Mouse (Mus musculus) layer of hippocampus, adult 2 months (tissue): ENCODE results near the gene Trim47. TPM values are rescaled to one million over a fixed set of nuclear protein-coding genes. Genes with fewer than 3 reads are reported as not detected.
"Not testable (repeated sequence)": the region's sequence is repeated elsewhere in the genome, so short reads cannot be mapped to it uniquely, and the experiment has no call there.

Experiments
- DNase-seq, 2 experiments: peaks; one replicate each; pipeline ENCODE4 v3.0.0; 2022; ENCODE audit warnings: low spot score in 2 of 2
- H3K27ac ChIP-seq: fragments of 200-600 bp; 2 replicates; pipeline ENCODE4 v1.8.1; 2022
- H3K4me3 ChIP-seq: fragments of 200-600 bp; 2 replicates; pipeline ENCODE4 v1.8.1; 2022; ENCODE audit warnings: mild to moderate bottlenecking
- CTCF ChIP-seq: fragments of 200-600 bp; conservative IDR thresholded peaks from 2 replicates; pipeline ENCODE4 v1.8.1; 2022; ENCODE audit warnings: antibody characterized with exemption, mild to moderate bottlenecking, moderate library complexity
- total RNA-seq, 2 experiments: library from RNA; stranded (reverse); gene quantifications; 2 replicates each; pipeline ENCODE4 v1.2.3; 2021

The Trim47 gene
- total RNA-seq, 2 experiments from 2014 or later = 4.6 to 7.2 TPM

- no peak for TF ChIP-seq CTCF
- DNase-seq = no peak
- Histone ChIP-seq H3K4me3 (no peak overlapping the region), H3K27ac (peak overlapping the region; percentile 85)
These were observed 26.2 kb downstream of the Trim47 start for GRCm38 (mm10) chr11:116100839-116101238.

DNA sequence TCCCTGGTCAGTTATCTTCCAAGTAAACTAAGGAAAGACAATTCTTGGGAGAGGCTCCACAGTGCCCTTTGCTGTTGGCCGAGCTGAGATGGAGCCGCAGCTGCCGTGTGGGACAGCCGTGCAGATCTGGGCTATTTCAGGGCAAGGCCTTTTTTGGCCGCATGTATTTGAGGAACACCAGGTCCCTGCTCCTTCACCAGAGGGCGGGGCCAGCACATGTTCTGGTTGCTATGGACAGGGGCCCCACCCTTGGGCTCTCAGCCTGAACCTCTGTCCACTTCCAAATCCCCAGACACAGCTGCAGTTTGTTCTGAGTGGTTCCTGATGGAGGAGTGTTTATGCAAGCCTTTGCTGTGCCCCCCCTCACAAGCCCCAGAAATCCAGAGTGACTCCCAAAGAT, 26.6 kb downstream of the Trim47 start:
- DNase-seq = no peak
- H3K4me3 ChIP-seq = no peak overlapping the region
- H3K27ac ChIP-seq = no peak overlapping the region
- TF ChIP-seq CTCF = no peak

- peak overlapping the region; percentile 11; the same call in 1 of the 2 replicates for H3K27ac ChIP-seq
- no peak overlapping the region for H3K4me3 ChIP-seq
- no peak for DNase-seq
- no peak for TF ChIP-seq CTCF
These were observed 27.5 kb downstream of the Trim47 start for GRCm38 (mm10) chr11:116099462-116099861.

- DNase-seq = no peak
These were observed 28.1 kb downstream of the Trim47 start for GRCm38 (mm10) chr11:116098711-116099460.

GRCm38 (mm10) chr11:116096213-116097108, 30.5 kb downstream of the Trim47 start:
- H3K27ac ChIP-seq = no peak overlapping the region
- DNase-seq = no peak

More at GRCm38 (mm10) chr11:116098711-116099460, 28.1 kb downstream of the Trim47 start:
- Histone ChIP-seq H3K27ac (peak overlapping the region; percentile 11; the same call in 1 of the 2 replicates), H3K4me3 (no peak overlapping the region)
- no peak for TF ChIP-seq CTCF

GRCm38 (mm10) chr11:116095573-116095972, 31.4 kb downstream of the Trim47 start:
- no peak for TF ChIP-seq CTCF
- Histone ChIP-seq H3K27ac (no peak overlapping the region), H3K4me3 (no peak overlapping the region)
- no peak for DNase-seq

More at GRCm38 (mm10) chr11:116096213-116097108, 30.5 kb downstream of the Trim47 start:
- no peak overlapping the region for H3K4me3 ChIP-seq
- peak; percentile 72 for TF ChIP-seq CTCF

GRCm38 (mm10) chr11:116093771-116094565, 33.0 kb downstream of the Trim47 start:
- Histone ChIP-seq H3K4me3 (no peak overlapping the region), H3K27ac (peak overlapping the region; percentile 63)
- no peak for TF ChIP-seq CTCF
- no peak for DNase-seq

DNA sequence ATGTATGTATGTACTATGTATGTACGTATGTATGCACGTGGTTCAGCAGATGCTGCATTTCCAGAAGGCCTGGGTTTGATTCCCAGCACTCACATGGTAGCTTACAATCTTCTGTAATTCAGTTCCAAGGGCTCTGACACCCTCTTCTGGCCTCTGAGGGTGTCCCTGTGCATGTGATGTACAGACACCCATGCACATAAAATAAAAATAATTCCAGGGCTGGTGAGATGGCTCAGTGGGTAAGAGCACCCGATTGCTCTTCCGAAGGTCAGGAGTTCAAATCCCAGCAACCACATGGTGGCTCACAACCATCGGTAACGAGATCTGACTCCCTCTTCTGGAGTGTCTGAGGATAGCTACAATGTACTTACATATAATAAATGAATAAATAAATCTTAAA, 34.1 kb downstream of the Trim47 start:
- DNase-seq = not testable (repeated sequence)
- 0 out of 2 replicates have a peak, but pooled peaks have one; percentile 7 for TF ChIP-seq CTCF

GRCm38 (mm10) chr11:116091591-116091990, 35.4 kb downstream of the Trim47 start:
- no peak overlapping the region for H3K27ac ChIP-seq
- TF ChIP-seq CTCF = no peak
- no peak overlapping the region for H3K4me3 ChIP-seq
- no peak for DNase-seq

More for the DNA sequence above, 34.1 kb downstream of the Trim47 start:
- H3K27ac ChIP-seq, H3K4me3 ChIP-seq: not testable (repeated sequence)

- Histone ChIP-seq H3K27ac (no peak overlapping the region), H3K4me3 (no peak overlapping the region)
- no peak for DNase-seq
- TF ChIP-seq CTCF = no peak
These were observed 37.5 kb downstream of the Trim47 start for GRCm38 (mm10) chr11:116089545-116089944.

DNA sequence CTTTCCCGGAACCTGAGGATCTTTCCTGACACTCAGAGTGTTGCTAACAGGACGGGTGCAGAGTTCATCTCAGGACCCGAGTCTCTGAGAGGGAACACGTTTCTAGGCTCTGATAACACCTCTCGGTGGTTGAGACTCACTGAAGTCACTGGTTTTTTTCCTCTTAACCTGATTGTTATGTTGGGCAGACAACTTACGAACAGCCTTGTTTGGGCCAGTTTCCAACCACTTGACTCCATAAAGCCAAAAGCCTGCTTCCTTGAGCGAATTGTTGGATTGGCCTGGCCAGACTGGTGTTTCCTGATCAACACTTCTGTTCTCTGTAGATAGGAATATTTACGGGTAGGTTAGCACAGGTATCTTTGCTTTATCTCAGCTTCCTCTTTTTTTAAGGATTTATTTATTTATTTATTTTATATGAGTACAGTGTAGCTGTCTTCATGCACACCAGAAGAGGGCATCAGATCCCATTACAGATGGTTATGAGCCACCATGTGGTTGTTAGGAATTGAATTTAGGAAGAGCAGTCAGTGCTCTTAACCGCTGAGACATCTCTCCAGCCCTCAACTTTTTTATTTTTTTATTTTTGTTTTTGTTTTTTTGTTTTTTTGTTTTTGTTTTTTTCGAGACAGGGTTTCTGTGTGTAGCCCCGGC, 38.1 kb downstream of the Trim47 start:
- no peak for DNase-seq
- TF ChIP-seq CTCF = peak; percentile 64
- no peak overlapping the region for H3K27ac ChIP-seq

DNA sequence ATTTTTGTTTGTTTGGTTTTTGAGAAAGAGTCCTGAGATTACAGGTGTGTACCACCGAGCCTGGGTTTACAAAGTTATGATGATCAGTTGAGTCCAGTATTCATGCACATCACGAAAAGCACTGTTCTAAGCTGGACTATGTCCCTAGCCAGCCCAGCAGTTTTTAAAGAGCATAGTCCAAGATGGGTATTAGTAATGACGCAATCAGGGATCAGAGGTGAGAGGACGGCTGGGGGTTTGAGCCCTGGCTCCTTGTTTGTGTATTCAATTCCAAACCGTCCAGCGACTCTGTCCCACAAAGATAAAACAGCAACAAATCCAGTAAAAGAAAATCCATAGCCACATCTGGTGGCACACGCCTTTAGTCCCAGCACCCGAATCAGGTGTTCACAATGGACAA, 38.8 kb downstream of the Trim47 start:
- no peak for DNase-seq
- no peak overlapping the region for H3K4me3 ChIP-seq
- no peak for TF ChIP-seq CTCF
- no peak overlapping the region for H3K27ac ChIP-seq

More for the DNA sequence above, 38.1 kb downstream of the Trim47 start:
- no peak overlapping the region for H3K4me3 ChIP-seq
